Mouse (Mus musculus): ENCODE measurements around the gene Vmn2r61. TPM values are rescaled to one million over a fixed set of nuclear protein-coding genes. Genes with fewer than 3 reads are reported as not detected.

The Vmn2r61 gene
- total RNA-seq (2014; fragmentation: Nextera tagmentation), result not detected in 2 replicates
- total RNA-seq (2017), result not detected in 2 replicates

DNA sequence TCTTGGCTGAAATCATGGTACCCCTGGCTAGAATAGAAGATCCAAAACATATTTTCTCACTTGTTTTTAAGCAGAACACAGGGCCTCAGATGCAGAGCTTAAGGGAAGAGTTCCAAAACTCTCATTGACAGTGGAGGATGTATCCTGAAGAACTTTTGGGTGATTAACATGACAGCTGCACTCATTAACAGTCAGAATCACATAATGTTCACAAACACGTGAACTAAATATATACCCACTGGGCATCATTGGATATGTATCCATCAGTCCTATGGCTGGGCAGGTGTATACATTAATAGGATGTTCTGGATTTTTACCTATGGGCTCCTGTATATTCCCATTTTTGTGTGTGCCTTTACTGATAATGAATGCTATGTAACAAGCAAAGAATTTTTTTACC, at the start of gene Vmn2r61:
Gene Vmn2r61 (plus strand): TSS at position 301 of the 400 bp plus-strand sequence.
- no peak for ATAC-seq (replicated peaks; ENCODE audit: poor library complexity, severe bottlenecking)

Other genes with a start within 250 kb of the Vmn2r61 start
- not detected in 2 replicates for gene Vmn2r59, start 201.0 kb upstream of the Vmn2r61 start, total RNA-seq (2014; fragmentation: Nextera tagmentation)
- gene Vmn2r59, start 201.0 kb upstream of the Vmn2r61 start, total RNA-seq (2017), result under 0.01 TPM in 1 of 2 replicates, not detected in the other
- not detected in 2 replicates for gene Vmn2r60, start 152.3 kb upstream of the Vmn2r61 start, total RNA-seq (2014; fragmentation: Nextera tagmentation)
- not detected in 2 replicates for gene Vmn2r60, start 152.3 kb upstream of the Vmn2r61 start, total RNA-seq (2017)
- not detected in 2 replicates for gene 4933421I07Rik, start 188.1 kb downstream of the Vmn2r61 start, total RNA-seq (2014; fragmentation: Nextera tagmentation)
- gene 4933421I07Rik, start 188.1 kb downstream of the Vmn2r61 start, total RNA-seq (2017), result not detected in 2 replicates
- gene Zfp141, start 245.7 kb downstream of the Vmn2r61 start, total RNA-seq (2014; fragmentation: Nextera tagmentation), result 26.6 and 38.7 TPM in 2 replicates
- 42.9 and 52.0 TPM in 2 replicates for gene Zfp141, start 245.7 kb downstream of the Vmn2r61 start, total RNA-seq (2017)

Measured in granulocyte monocyte progenitor cell, adult 5-6 weeks (primary cell).